Mouse (Mus musculus) kidney, embryonic 16.5 days (tissue): ENCODE results near the gene C1ql2. TPM values are rescaled to one million over a fixed set of nuclear protein-coding genes. Genes with fewer than 3 reads are reported as not detected.
A peak's percentile ranks its signal among the peaks of the same experiment; 100 is the strongest.

ENCODE experiments used
- ATAC-seq: fragments of 200-750 bp; cut with Nextera tagmentation; 2 replicates; pipeline ENCODE4 v1.8.0; 2017; ENCODE audit warnings: moderate TSS enrichment; ENCODE audit not compliant: low FRiP score, low TSS enrichment
- H3K27ac ChIP-seq: fragments of 300-500 bp; sonication (generic); 2 replicates; pipeline ENCODE4 v1.5.1; 2014; ENCODE audit warnings: low read length
- H3K27me3 ChIP-seq: fragments of 300-500 bp; sonication (generic); 2 replicates; pipeline ENCODE4 v1.6.1; 2014; ENCODE audit warnings: low read length, control low read depth, mixed read lengths; ENCODE audit not compliant: insufficient read depth
- H3K36me3 ChIP-seq: fragments of 300-500 bp; sonication (generic); 2 replicates; pipeline ENCODE4 v1.6.1; 2014; ENCODE audit warnings: low read length, control low read depth, mixed read lengths; ENCODE audit not compliant: insufficient read depth
- H3K4me1 ChIP-seq: fragments of 300-500 bp; sonication (generic); 2 replicates; pipeline ENCODE4 v1.6.1; 2014; ENCODE audit warnings: low read length, control low read depth, mixed read lengths; ENCODE audit not compliant: insufficient read depth
- H3K4me2 ChIP-seq: fragments of 300-500 bp; sonication (generic); replicated peaks from 2 replicates; pipeline ENCODE4 v1.6.1; 2014; ENCODE audit warnings: low read depth, low read length
- H3K4me3 ChIP-seq: fragments of 300-500 bp; sonication (generic); 2 replicates; pipeline ENCODE4 v1.5.1; 2014; ENCODE audit warnings: mild to moderate bottlenecking, low read length
- H3K9ac ChIP-seq: fragments of 300-500 bp; sonication (generic); replicated peaks from 2 replicates; pipeline ENCODE4 v1.6.1; 2014; ENCODE audit warnings: low read length
- H3K9me3 ChIP-seq: fragments of 300-500 bp; sonication (generic); 2 replicates; pipeline ENCODE4 v1.6.1; 2016; ENCODE audit warnings: low read length, control low read depth
- WGBS: fragments of 180-500 bp; shearing (Covaris S2); extraction: QIAGEN DNeasy Blood & Tissue Kit; methylation state at CpG from one replicate; pipeline ENCODE4 v1.1.7; 2014; 5-methylcytosine and 5-hydroxymethylcytosine counted together
- polyA plus RNA-seq: library from polyadenylated mRNA; unstranded; fragments of >200 nt; fragmentation: Nextera tagmentation; extraction: Ambion mirVana; gene quantifications from 2 replicates; pipeline ENCODE4 v1.2.1, GENCODE M21; 2015

C1ql2 gene
- polyA plus RNA-seq, 1 experiment from 2014 or later: 0.07 TPM

GRCm38 (mm10) chr1:120337970-120338369 is 2.4 kb upstream of the C1ql2 start:
- Histone ChIP-seq H3K4me2 (no peak overlapping the region), H3K36me3 (no peaks in the 10 kb centered on the region), H3K4me1 (peaks cover 25% of the 10 kb centered on the region), H3K9ac (no peak overlapping the region), H3K27me3 (peaks cover 65% of the 10 kb centered on the region), H3K4me3 (no peak overlapping the region), H3K27ac (no peak overlapping the region), H3K9me3 (no peaks in the 10 kb centered on the region; the same call in 1 of the 2 replicates)
- ATAC-seq: no peak
- 36% methylated on average over 7 of the region's 7 CpGs for WGBS

GRCm38 (mm10) chr1:120341172-120341675 is 842 bp downstream of the C1ql2 start:
- Histone ChIP-seq H3K9ac (no peak overlapping the region), H3K9me3 (no peaks in the 10 kb centered on the region; the same call in 1 of the 2 replicates), H3K27me3 (peaks cover 90% of the 10 kb centered on the region), H3K4me1 (peaks cover 25% of the 10 kb centered on the region), H3K27ac (no peak overlapping the region), H3K36me3 (no peaks in the 10 kb centered on the region), H3K4me3 (peak overlapping the region; percentile 38), H3K4me2 (peak overlapping the region; percentile 48)
- under 1% methylated on average over 41 of the region's 41 CpGs for WGBS
- ATAC-seq: 0 out of 2 replicates have a peak, but pooled peaks have one; percentile 33

- Histone ChIP-seq H3K4me3 (peak overlapping the region; percentile 38), H3K27me3 (peaks cover 87% of the 10 kb centered on the region), H3K9ac (0 out of 2 replicates have a peak overlapping the region, but pooled peaks have one; percentile 32), H3K36me3 (no peaks in the 10 kb centered on the region), H3K27ac (no peak overlapping the region), H3K4me1 (peaks cover 25% of the 10 kb centered on the region), H3K9me3 (no peaks in the 10 kb centered on the region; the same call in 1 of the 2 replicates), H3K4me2 (peak overlapping the region; percentile 53)
- no peak for ATAC-seq
- WGBS: 4% methylated on average over 17 of the region's 17 CpGs
Measured at GRCm38 (mm10) chr1:120341811-120342370, 1.5 kb downstream of the C1ql2 start.

GRCm38 (mm10) chr1:120342371-120342821 is 2.0 kb downstream of the C1ql2 start:
- peak overlapping the region; percentile 53 for H3K4me2 ChIP-seq
- WGBS: 1% methylated on average over 34 of the region's 34 CpGs
- no peak overlapping the region for H3K27ac ChIP-seq
- no peaks in the 10 kb centered on the region for H3K36me3 ChIP-seq
- peaks cover 83% of the 10 kb centered on the region for H3K27me3 ChIP-seq
- peak overlapping the region; percentile 37 for H3K4me3 ChIP-seq
- H3K9ac ChIP-seq: 0 out of 2 replicates have a peak overlapping the region, but pooled peaks have one; percentile 32
- H3K9me3 ChIP-seq: no peaks in the 10 kb centered on the region; the same call in 1 of the 2 replicates
- ATAC-seq: no peak
- peaks cover 25% of the 10 kb centered on the region for H3K4me1 ChIP-seq

DNA sequence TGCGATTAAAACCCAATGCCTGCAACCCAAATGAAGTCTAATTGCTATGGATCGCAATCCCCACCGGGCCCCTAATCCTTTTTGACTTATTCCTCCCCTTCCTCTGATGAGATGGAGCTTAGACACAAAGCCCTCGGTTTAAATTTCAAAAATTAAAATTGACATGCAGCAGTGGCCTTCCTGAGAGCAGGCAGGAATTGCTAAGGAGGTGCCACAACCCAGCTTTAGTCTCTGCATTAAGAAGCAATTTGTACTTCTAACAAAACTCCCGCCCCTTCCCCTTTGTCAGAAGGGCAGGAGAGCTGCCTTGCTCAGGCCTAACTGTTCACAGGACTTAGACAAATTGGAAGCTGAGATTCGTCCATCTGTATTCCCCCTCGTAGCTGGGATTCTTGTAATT is 4.6 kb downstream of the C1ql2 start:
- Histone ChIP-seq H3K4me3 (no peak overlapping the region), H3K9ac (no peak overlapping the region), H3K27me3 (peaks cover 58% of the 10 kb centered on the region), H3K27ac (no peak overlapping the region), H3K36me3 (no peaks in the 10 kb centered on the region), H3K4me1 (peaks cover 25% of the 10 kb centered on the region), H3K9me3 (no peaks in the 10 kb centered on the region), H3K4me2 (no peak overlapping the region)
- WGBS: 16% methylated on average over 7 of the region's 7 CpGs
- ATAC-seq: no peak

GRCm38 (mm10) chr1:120354387-120354786 is 14.0 kb downstream of the C1ql2 start:
- H3K4me1 ChIP-seq: 0 out of 2 replicates have a peak, but pooled peaks cover 3% of the 10 kb centered on the region
- no peak overlapping the region for H3K27ac ChIP-seq
- no peak overlapping the region for H3K4me2 ChIP-seq
- 42% methylated on average over 2 of the region's 2 CpGs for WGBS
- H3K4me3 ChIP-seq: no peak overlapping the region
- ATAC-seq: no peak
- no peak overlapping the region for H3K9ac ChIP-seq
- H3K36me3 ChIP-seq: no peaks in the 10 kb centered on the region
- H3K27me3 ChIP-seq: no peaks in the 10 kb centered on the region
- H3K9me3 ChIP-seq: no peaks in the 10 kb centered on the region

- Histone ChIP-seq H3K4me3 (peak overlapping the region; percentile 10; the same call in 1 of the 2 replicates), H3K4me1 (0 out of 2 replicates have a peak, but pooled peaks cover 3% of the 10 kb centered on the region), H3K36me3 (no peaks in the 10 kb centered on the region), H3K4me2 (peak overlapping the region; percentile 38), H3K27me3 (no peaks in the 10 kb centered on the region), H3K9ac (no peak overlapping the region), H3K9me3 (no peaks in the 10 kb centered on the region), H3K27ac (no peak overlapping the region)
- 16% methylated on average over 16 of the region's 16 CpGs for WGBS
- peak; percentile 82; the same call in 1 of the 2 replicates for ATAC-seq
Measured at GRCm38 (mm10) chr1:120357371-120358274, 17.2 kb downstream of the C1ql2 start.

GRCm38 (mm10) chr1:120363638-120364037 is 23.3 kb downstream of the C1ql2 start:
- Histone ChIP-seq H3K27ac (no peak overlapping the region), H3K4me2 (no peak overlapping the region), H3K9me3 (no peaks in the 10 kb centered on the region), H3K4me1 (no peaks in the 10 kb centered on the region), H3K36me3 (no peaks in the 10 kb centered on the region), H3K4me3 (no peak overlapping the region), H3K27me3 (no peaks in the 10 kb centered on the region), H3K9ac (no peak overlapping the region)
- 82% methylated on average over 1 of the region's 1 CpGs for WGBS
- no peak for ATAC-seq

GRCm38 (mm10) chr1:120368138-120368537 is 27.8 kb downstream of the C1ql2 start:
- no peak overlapping the region for H3K4me3 ChIP-seq
- no peak overlapping the region for H3K9ac ChIP-seq
- WGBS: 70% methylated on average over 3 of the region's 3 CpGs
- no peaks in the 10 kb centered on the region for H3K4me1 ChIP-seq
- H3K4me2 ChIP-seq: no peak overlapping the region
- H3K27me3 ChIP-seq: no peaks in the 10 kb centered on the region
- H3K36me3 ChIP-seq: no peaks in the 10 kb centered on the region
- no peak for ATAC-seq
- no peaks in the 10 kb centered on the region for H3K9me3 ChIP-seq
- no peak overlapping the region for H3K27ac ChIP-seq
